Mouse (Mus musculus): ENCODE results near the gene Rnase2b. TPM values are rescaled to one million over a fixed set of nuclear protein-coding genes. Genes with fewer than 3 reads are reported as not detected.

Rnase2b gene
- polyA plus RNA-seq (2012; rRNA removed): not detected in 2 replicates

GRCm38 (mm10) chr14:51161976-51162375 lies at the start of gene Rnase2b:
Rnase2b (plus strand) TSS chr14:51162260.

DNA sequence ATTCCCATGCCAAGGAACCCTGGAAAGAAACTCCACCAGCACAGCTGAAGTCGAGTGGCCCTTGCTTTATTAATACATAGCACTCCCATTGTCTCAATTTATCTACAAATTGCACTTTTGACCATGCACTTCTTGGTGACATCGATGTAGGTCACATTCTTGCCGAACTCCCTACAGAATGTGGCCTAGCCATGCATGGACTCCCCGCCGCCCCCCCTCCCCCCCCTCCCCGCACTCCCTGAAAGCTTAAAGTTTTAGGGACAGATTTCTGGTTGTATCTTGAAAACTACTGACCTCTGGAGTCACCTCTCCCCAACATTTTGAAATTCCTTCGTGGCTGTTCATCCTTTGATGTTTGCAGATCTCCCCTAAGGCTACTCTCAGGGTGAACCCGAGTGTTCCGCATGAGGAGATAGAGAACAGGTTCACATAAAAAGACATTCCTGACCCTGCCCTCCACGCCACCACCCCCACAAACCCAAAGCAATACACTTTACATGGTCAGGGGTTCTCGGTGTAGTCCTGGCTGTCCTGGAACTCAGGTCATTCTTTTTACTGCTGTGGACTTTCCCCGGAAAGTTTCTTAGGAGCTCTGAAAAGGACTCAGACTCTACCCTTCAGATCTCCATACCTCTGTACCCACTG lies 48.0 kb upstream of the Rnase2b start, which contains the start of gene Eddm3b:
Gene Eddm3b (plus strand): TSS at position 511 of the 645 bp plus-strand sequence.

DNA sequence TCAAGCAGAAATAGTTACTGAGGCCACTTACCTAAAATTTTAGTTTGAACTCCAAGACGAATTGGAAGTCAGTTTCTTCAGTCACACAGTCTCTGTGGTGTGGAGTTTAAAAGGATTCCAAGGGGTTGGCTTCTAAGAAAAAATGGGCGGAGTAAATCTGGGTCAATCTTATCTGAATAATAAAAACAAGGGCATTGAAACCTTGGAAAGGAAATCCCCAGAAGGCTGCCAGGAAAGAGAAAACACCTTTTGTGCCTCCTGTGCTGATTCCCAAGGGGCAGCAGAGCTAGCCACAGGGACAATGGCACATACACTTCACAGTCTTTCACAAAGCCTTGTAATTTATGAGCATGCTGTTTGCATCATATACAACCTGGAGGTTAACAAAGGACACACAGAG lies 15.4 kb upstream of the Rnase2b start, which contains the start of gene Rnase1:
Gene Rnase1 (minus strand): TSS at position 101 of the 400 bp plus-strand sequence.

DNA sequence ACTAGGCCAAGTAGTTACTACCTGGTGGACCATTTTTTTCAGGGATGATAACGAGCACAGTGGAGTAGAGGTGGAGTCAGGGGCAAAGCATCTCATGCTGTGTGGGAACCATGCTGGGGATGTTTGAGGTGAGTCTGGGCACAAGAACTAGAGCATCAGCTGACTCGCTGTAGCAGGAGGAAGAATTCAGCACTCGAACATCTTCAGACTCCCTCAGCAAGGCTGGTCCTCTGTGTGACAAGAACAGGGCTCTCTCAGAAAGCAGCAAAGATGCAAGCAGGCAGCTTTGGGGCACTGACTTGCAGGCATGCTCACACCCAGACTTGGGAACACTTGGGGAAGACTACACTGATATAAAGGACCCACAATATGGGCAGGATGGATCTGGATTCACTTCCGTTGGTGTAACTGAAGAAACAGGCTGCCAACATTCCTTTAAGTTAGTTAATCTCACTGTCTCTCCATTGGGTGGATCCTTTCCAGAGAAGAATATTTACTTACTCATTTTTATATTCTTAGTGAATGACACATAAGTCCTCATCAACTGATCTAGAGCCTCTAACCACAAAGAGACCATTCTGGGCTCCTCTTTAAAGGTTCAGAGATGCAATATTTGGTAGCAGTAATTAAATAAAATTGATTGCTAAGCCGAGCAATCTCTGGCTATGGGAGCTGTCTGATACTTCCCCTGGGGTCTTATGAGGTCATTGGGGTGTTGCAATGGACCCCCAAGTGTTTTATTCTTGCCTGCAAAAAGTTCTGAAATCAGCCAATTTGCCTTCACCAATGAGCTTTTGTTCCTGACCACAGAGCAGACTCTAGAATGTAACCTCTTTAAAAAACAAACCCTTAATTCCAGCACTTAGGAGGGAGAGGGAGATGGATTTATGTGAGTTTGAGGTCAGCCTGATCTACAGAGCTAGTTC lies 37.3 kb downstream of the Rnase2b start, which contains the start of gene Ang2:
Gene Ang2 (minus strand): TSS at position 51 of the 926 bp plus-strand sequence.

DNA sequence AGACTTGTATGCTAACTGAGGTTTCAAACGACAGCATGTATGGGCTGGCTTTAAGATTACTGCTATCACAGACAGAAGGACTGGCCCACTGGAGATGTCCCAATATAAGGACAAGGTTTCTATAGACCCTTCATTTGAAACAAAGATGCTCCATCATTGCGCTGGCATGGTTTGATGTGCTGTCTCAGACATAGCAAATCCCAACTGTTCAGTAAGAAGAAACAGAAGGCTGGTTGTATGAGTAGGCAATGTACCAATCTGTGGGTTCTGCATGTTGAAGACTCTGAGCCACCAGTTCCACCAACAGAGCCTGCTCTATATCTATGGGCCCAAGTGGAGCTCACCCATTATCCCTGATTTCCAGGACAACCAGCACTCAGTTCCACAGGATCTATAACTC lies 41.1 kb downstream of the Rnase2b start, which contains the start of gene Ear14:
Gene Ear14 (plus strand): TSS at position 277 of the 400 bp plus-strand sequence.

Other genes with a start within 250 kb of the Rnase2b start
- gene Osgep, start 237.4 kb upstream of the Rnase2b start, polyA plus RNA-seq (2012; rRNA removed): 182 and 229 TPM in 2 replicates
- gene Apex1, start 237.3 kb upstream of the Rnase2b start, polyA plus RNA-seq (2012; rRNA removed): 48.2 and 69.0 TPM in 2 replicates
- gene Pip4p1, start 231.4 kb upstream of the Rnase2b start, polyA plus RNA-seq (2012; rRNA removed): 108 and 127 TPM in 2 replicates
- gene Pnp, start 231.2 kb upstream of the Rnase2b start, polyA plus RNA-seq (2012; rRNA removed): 26.6 and 29.7 TPM in 2 replicates
- gene Gm49342, start 217.7 kb upstream of the Rnase2b start, polyA plus RNA-seq (2012; rRNA removed): 2.0 TPM in 1 of 2 replicates, not detected in the other
- 0.19 and 0.47 TPM in 2 replicates for gene Pnp2, start 206.3 kb upstream of the Rnase2b start, polyA plus RNA-seq (2012; rRNA removed)
- gene Rnase10, start 154.5 kb upstream of the Rnase2b start, polyA plus RNA-seq (2012; rRNA removed): 0.10 TPM in 1 of 2 replicates, not detected in the other
- not detected in 2 replicates for gene Rnase9, start 120.4 kb upstream of the Rnase2b start, polyA plus RNA-seq (2012; rRNA removed)
- not detected in 2 replicates for gene Rnase11, start 112.1 kb upstream of the Rnase2b start, polyA plus RNA-seq (2012; rRNA removed)
- not detected in 2 replicates for gene Rnase12, start 104.6 kb upstream of the Rnase2b start, polyA plus RNA-seq (2012; rRNA removed)
- gene Olfr750, start 87.8 kb upstream of the Rnase2b start, polyA plus RNA-seq (2012; rRNA removed): not detected in 2 replicates
- 110 and 159 TPM in 2 replicates for gene Rnase4, start 71.2 kb upstream of the Rnase2b start, polyA plus RNA-seq (2012; rRNA removed)
- 10.7 and 12.1 TPM in 2 replicates for gene Ang, start 71.1 kb upstream of the Rnase2b start, polyA plus RNA-seq (2012; rRNA removed)
- 0.15 TPM in 1 of 2 replicates, not detected in the other for gene Eddm3b, start 47.8 kb upstream of the Rnase2b start, polyA plus RNA-seq (2012; rRNA removed)
- 3.7 and 4.9 TPM in 2 replicates for gene Rnase6, start 38.4 kb upstream of the Rnase2b start, polyA plus RNA-seq (2012; rRNA removed)
- gene Rnase1, start 15.5 kb upstream of the Rnase2b start, polyA plus RNA-seq (2012; rRNA removed): 1.7 and 3.5 TPM in 2 replicates
- not detected in 2 replicates for gene Ang2, start 36.9 kb downstream of the Rnase2b start, polyA plus RNA-seq (2012; rRNA removed)
- not detected in 2 replicates for gene Ear14, start 41.1 kb downstream of the Rnase2b start, polyA plus RNA-seq (2012; rRNA removed)
- not detected in 2 replicates for gene Rnase2a, start 93.9 kb downstream of the Rnase2b start, polyA plus RNA-seq (2012; rRNA removed)
- gene Gm7247, start 199.5 kb downstream of the Rnase2b start, polyA plus RNA-seq (2012; rRNA removed): not detected in 2 replicates
- not detected in 2 replicates for gene Vmn2r88, start 248.6 kb downstream of the Rnase2b start, polyA plus RNA-seq (2012; rRNA removed)

Measured in ovary, adult 2 months (tissue).